Mouse (Mus musculus): ENCODE measurements around the gene Sirt7.

DNA sequence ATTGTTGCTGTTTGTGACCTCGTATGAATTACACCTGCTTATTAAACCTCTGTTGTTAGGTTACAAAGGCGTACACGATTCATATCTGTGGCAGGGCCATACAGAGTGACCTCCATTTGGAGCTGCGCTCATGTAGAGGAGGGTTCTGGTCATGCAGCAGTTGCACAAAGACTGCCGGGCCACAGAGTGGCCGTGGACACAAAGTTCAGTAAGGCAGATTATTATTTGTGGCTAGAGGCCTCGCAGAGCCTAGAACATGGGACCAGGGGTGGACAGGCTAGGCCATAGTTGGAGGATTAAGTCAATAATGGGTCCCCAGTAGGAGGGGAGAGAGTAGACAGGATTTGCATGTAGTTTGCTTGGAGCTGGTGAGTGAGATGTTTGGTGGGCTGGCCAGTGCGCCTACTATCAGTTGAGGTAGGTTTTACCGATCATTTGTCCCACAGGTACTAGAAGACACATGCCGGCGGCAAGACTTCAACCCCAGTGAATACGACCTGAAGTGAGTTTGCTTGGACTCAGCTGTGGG, 48.6 kb upstream of the Sirt7 start:
- TF ChIP-seq GATA1 (IDR thresholded peaks at IDR 0.05; ENCODE audit: borderline replicate concordance, low read length) = no peak
- no peak for TF ChIP-seq FLI1 (IDR thresholded peaks at IDR 0.05; ENCODE audit: low read length)

All from megakaryocyte, embryonic 14.5 days (primary cell).